Comparison of ENCODE assay signal across 21 mouse cellular contexts in genomic region chr2:30931922-30932321, GRCm38 (mm10). TPM values are rescaled to one million over a fixed set of nuclear protein-coding genes. Genes with fewer than 3 reads are reported as not detected.
A peak's percentile ranks its signal among the peaks of the same experiment; 100 is the strongest.
DNase-seq lines count a peak whose midpoint lies in the region; ATAC-seq and TF ChIP-seq lines count a peak whose summit lies in the region.
"Had no signal": no experiment of that assay in that cellular context is flagged by ENCODE, and none has a peak within 500 bp of the region (broad histone marks: within the 10 kb centered on the region; RNA-seq: fewer than 3 reads in every experiment).

No protein-coding gene starts in this region.

- no peak for TF ChIP-seq CTCF in MEL (IDR thresholded peaks at IDR 0.05 in 2 of 3, conservative IDR thresholded peaks at IDR 0.05 in 1 of 3; ENCODE audit: control insufficient read depth in 1 of 3, insufficient read depth in 1 of 3, low read depth in 2 of 3, low read length in 3 of 3, poor library complexity in 1 of 3, severe bottlenecking in 1 of 3)

- no peaks in the 10 kb centered on the region for H3K36me3 ChIP-seq in MEL (ENCODE audit: control insufficient read depth in 1 of 2, insufficient read depth in 2 of 2, low read length in 2 of 2)
- H3K36me3 ChIP-seq: embryonic facial prominence, embryonic 10.5 days; G1E; heart, embryonic 12.5 days; hindbrain, embryonic 12.5 days had no signal

- no peak overlapping the region for H3K9ac ChIP-seq in MEL (ENCODE audit: control insufficient read depth, low read depth, low read length, poor library complexity, severe bottlenecking)
- H3K9ac ChIP-seq: forebrain, embryonic 13.5 days; forebrain, postnatal 0 days; heart, embryonic 12.5 days; hindbrain, embryonic 12.5 days had no signal

- TF ChIP-seq POLR2A in MEL (IDR thresholded peaks at IDR 0.05; ENCODE audit: control insufficient read depth in 1 of 2, insufficient read depth in 1 of 2, low read depth in 1 of 2, low read length in 2 of 2, poor library complexity in 1 of 2): no peak

- no peak for TF ChIP-seq EP300 in MEL (IDR thresholded peaks at IDR 0.05; ENCODE audit: low read depth in 1 of 2, low read length in 2 of 2)

- no peak overlapping the region for H3K4me3 ChIP-seq in MEL (ENCODE audit: control insufficient read depth in 1 of 2, insufficient read depth in 1 of 2, low read depth in 2 of 2, low read length in 2 of 2)
- H3K4me3 ChIP-seq: embryonic facial prominence, embryonic 10.5 days; forebrain, embryonic 13.5 days; gastrocnemius, adult 2 months; heart, embryonic 12.5 days; hindbrain, embryonic 12.5 days had no signal

- no peak for ATAC-seq in cerebellum, adult (ENCODE audit: insufficient number of reproducible peaks, low FRiP score, low TSS enrichment)
- ATAC-seq: forebrain, embryonic 13.5 days; forebrain, postnatal 0 days; hindbrain, embryonic 16.5 days had no signal

- TF ChIP-seq RAD21 in MEL (IDR thresholded peaks at IDR 0.05; ENCODE audit: low read depth, low read length): no peak

- no peaks in the 10 kb centered on the region for H3K27me3 ChIP-seq in MEL (ENCODE audit: control insufficient read depth in 1 of 2, insufficient read depth in 2 of 2, low read length in 2 of 2)
- H3K27me3 ChIP-seq: forebrain, embryonic 13.5 days; heart, embryonic 12.5 days had no signal

- H3K79me2 ChIP-seq in MEL (ENCODE audit: control insufficient read depth, insufficient read depth, low read length, poor library complexity): no peaks in the 10 kb centered on the region; the same call in 1 of the 2 replicates

- H3K4me1 ChIP-seq in MEL (ENCODE audit: control insufficient read depth in 1 of 2, insufficient read depth in 2 of 2, low read length in 2 of 2): peaks cover 0 to 12% of the 10 kb centered on the region in 2 experiments; a peak in 3 of 4 replicates

- DNase-seq in 416B (ENCODE audit: low read depth) (peak; percentile 67), A20 (ENCODE audit: low read depth, low spot score) (peak; percentile 22), MEL (ENCODE audit: low read depth, low spot score) (peak; percentile 54)
- DNase-seq in induced T-regulatory cell, adult 2 months (ENCODE audit: low read depth): peak; percentile 53
- no peak for DNase-seq in c-Kit-positive CD71-positive TER-119-positive erythroid progenitor cells, embryonic 14.5 days (ENCODE audit: low spot score)
- no peak for DNase-seq in layer of hippocampus, adult 8-10 months (ENCODE audit: low spot score in 2 of 2)
- DNase-seq: adrenal gland, adult 8-10 months; cerebellum, adult 2 months; cerebellum, postnatal 10 days; forebrain, postnatal 0 days; gastrocnemius, adult 2 months; gastrocnemius, postnatal 25 days; heart, postnatal 36 days; kidney, adult 11 months had no signal

- H3K9me3 ChIP-seq in MEL (replicated peaks; ENCODE audit: insufficient read depth, low read length): no peaks in the 10 kb centered on the region
- H3K9me3 ChIP-seq: embryonic facial prominence, embryonic 10.5 days; forebrain, embryonic 13.5 days; G1E; heart, embryonic 12.5 days; hindbrain, embryonic 12.5 days had no signal

- H3K27ac ChIP-seq in MEL (ENCODE audit: control insufficient read depth, low read depth, low read length): no peak overlapping the region
- H3K27ac ChIP-seq: embryonic facial prominence, embryonic 10.5 days; forebrain, embryonic 13.5 days; gastrocnemius, adult 2 months; hindbrain, embryonic 12.5 days had no signal

TF ChIP-seq in MEL, 35 proteins besides CTCF, POLR2A, EP300 and RAD21:
- TF ChIP-seq MAZ (IDR thresholded peaks at IDR 0.05; ENCODE audit: low read depth, low read length) (no peak), JUND (IDR thresholded peaks at IDR 0.05; ENCODE audit: low read depth, low read length) (no peak), NRF1 (IDR thresholded peaks at IDR 0.05; ENCODE audit: insufficient read depth, low read depth, low read length, poor library complexity, severe bottlenecking) (no peak), POLR2AphosphoS5 (IDR thresholded peaks at IDR 0.05; ENCODE audit: borderline replicate concordance, low read depth, low read length) (no peak), USF1 (IDR thresholded peaks at IDR 0.05; ENCODE audit: low read depth, low read length) (no peak), MEF2A (IDR thresholded peaks at IDR 0.05; ENCODE audit: extremely low read depth, insufficient replicate concordance, low read depth, low read length, poor library complexity, severe bottlenecking) (no peak), CHD1 (IDR thresholded peaks at IDR 0.05; ENCODE audit: low read depth, low read length) (no peak), CHD2 (IDR thresholded peaks at IDR 0.05; ENCODE audit: low read length) (no peak), MAFK (IDR thresholded peaks at IDR 0.05; ENCODE audit: borderline replicate concordance, low read depth, low read length) (no peak), USF2 (IDR thresholded peaks at IDR 0.05; ENCODE audit: borderline replicate concordance in 1 of 2, insufficient read depth in 1 of 2, low read depth in 1 of 2, low read length in 2 of 2) (no peak), TCF12 (IDR thresholded peaks at IDR 0.05; ENCODE audit: low read depth, low read length) (no peak), TAL1 (IDR thresholded peaks at IDR 0.05; ENCODE audit: low read length) (no peak), KAT2A (conservative IDR thresholded peaks at IDR 0.05; ENCODE audit: low read depth, low read length) (no peak), HCFC1 (IDR thresholded peaks at IDR 0.05; ENCODE audit: low read depth, low read length) (no peak), ZKSCAN1 (IDR thresholded peaks at IDR 0.05; ENCODE audit: low read depth, low read length) (no peak), MYB (IDR thresholded peaks at IDR 0.05; ENCODE audit: low read depth, low read length) (no peak), ELF1 (IDR thresholded peaks at IDR 0.05; ENCODE audit: low read depth, low read length) (no peak), POLR2AphosphoS2 (IDR thresholded peaks at IDR 0.05; ENCODE audit: low read length) (no peak), ETS1 (IDR thresholded peaks at IDR 0.05; ENCODE audit: low read depth, low read length) (no peak)
TF ChIP-seq in MEL: peak in this region for 0.

RNA-seq across cellular contexts. Expression of gene Ptges, which starts 2.3 kb away (rescaled TPM):
- not detected in 2 replicates for total RNA-seq in MEL (2012; rRNA removed)
- polyA plus RNA-seq in MEL (2012; ENCODE audit: insufficient read depth in 1 of 2, insufficient read length in 2 of 2, low read depth in 1 of 2, low replicate concordance in 2 of 2, missing spikeins in 1 of 2): not detected
- 1 to 10 TPM; 3.4 to 5.4 (median 5.2) TPM for total RNA-seq in layer of hippocampus, adult 8-10 months (2022)
- polyA plus RNA-seq: G1E had no signal

RNA-seq across cellular contexts. Expression of gene Tor1b, which starts 20.8 kb away (rescaled TPM):
- 26.1 and 36.9 TPM in 2 replicates for total RNA-seq in MEL (2012; rRNA removed)
- 10 to 100 TPM; 33.0 to 55.6 TPM for polyA plus RNA-seq in MEL (2012; ENCODE audit: insufficient read depth in 1 of 2, insufficient read length in 2 of 2, low read depth in 1 of 2, low replicate concordance in 2 of 2, missing spikeins in 1 of 2)
- 10 to 100 TPM; 32.8 to 37.2 (median 36.0) TPM for total RNA-seq in layer of hippocampus, adult 8-10 months (2022)

RNA-seq across cellular contexts. Expression of gene Tor1a, which starts 35.8 kb away (rescaled TPM):
- 45.8 and 55.6 TPM in 2 replicates for total RNA-seq in MEL (2012; rRNA removed)
- 10 to 100 TPM in 1 of 2 experiments, not detected in 1; 60.1 TPM for polyA plus RNA-seq in MEL (2012; ENCODE audit: insufficient read depth in 1 of 2, insufficient read length in 2 of 2, low read depth in 1 of 2, low replicate concordance in 2 of 2, missing spikeins in 1 of 2)
- total RNA-seq in layer of hippocampus, adult 8-10 months (2022): 10 to 100 TPM; 41.3 to 47.7 (median 44.4) TPM

RNA-seq across cellular contexts. Expression of gene BC005624, which starts 50.1 kb away (rescaled TPM):
- 36.8 and 39.6 TPM in 2 replicates for total RNA-seq in MEL (2012; rRNA removed)
- 10 to 100 TPM in 1 of 2 experiments, not detected in 1; 63.0 TPM for polyA plus RNA-seq in MEL (2012; ENCODE audit: insufficient read depth in 1 of 2, insufficient read length in 2 of 2, low read depth in 1 of 2, low replicate concordance in 2 of 2, missing spikeins in 1 of 2)
- total RNA-seq in layer of hippocampus, adult 8-10 months (2022): 10 to 100 TPM; 66.5 to 72.2 (median 67.0) TPM

RNA-seq across cellular contexts. Expression of gene Usp20, which starts 50.2 kb away (rescaled TPM):
- total RNA-seq in MEL (2012; rRNA removed): 7.0 and 9.4 TPM in 2 replicates
- 10 to 100 TPM in 1 of 2 experiments, not detected in 1; 10.8 TPM for polyA plus RNA-seq in MEL (2012; ENCODE audit: insufficient read depth in 1 of 2, insufficient read length in 2 of 2, low read depth in 1 of 2, low replicate concordance in 2 of 2, missing spikeins in 1 of 2)
- 10 to 100 TPM; 84.0 to 97.7 (median 90.5) TPM for total RNA-seq in layer of hippocampus, adult 8-10 months (2022)

Comparison
In these comparisons a context has a peak if more than half of its experiments do, and no peak if none do; other contexts are left out.
1. DNase-seq: peak in 416B (single experiment), A20 (single experiment), MEL (single experiment) and induced T-regulatory cell, adult 2 months (single experiment); none in c-Kit-positive CD71-positive TER-119-positive erythroid progenitor cells, embryonic 14.5 days (single experiment) and layer of hippocampus, adult 8-10 months (0 of 2).